Mouse (Mus musculus) fat pad, adult 2 months (tissue): Measurements from ENCODE around the gene Mfsd4b1.
"Not testable (repeated sequence)": the region's sequence is repeated elsewhere in the genome, so short reads cannot be mapped to it uniquely, and the experiment has no call there.

Experiments
- DNase-seq: peaks from one replicate; pipeline ENCODE4 v3.0.0-alpha.2; 2011; ENCODE audit warnings: low read depth, low spot score; ENCODE audit errors: extremely low read depth

The Mfsd4b1 gene

DNA sequence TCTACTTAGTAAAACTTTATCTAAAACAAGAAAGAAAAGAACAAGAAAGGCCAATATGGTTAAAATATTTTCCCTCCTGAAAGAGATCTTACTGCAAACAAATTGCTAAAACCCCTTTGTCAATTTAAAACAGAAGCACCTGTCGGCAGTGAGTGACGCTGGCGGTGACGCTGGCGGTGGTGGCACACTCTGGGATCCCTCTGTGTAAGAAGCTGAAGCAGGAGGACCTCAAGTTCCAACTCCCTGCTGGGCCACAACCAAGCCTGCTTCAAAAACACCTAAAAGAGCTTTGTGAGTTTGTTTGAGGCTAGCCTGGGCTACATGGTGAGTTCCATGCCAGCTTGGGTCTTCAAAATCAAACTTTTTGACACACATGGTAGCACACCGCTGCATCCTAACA, 9.9 kb upstream of the Mfsd4b1 start:
- DNase-seq: no peak

GRCm38 (mm10) chr10:40032897-40033296, 7.8 kb upstream of the Mfsd4b1 start:
- peak; percentile 58 for DNase-seq

DNA sequence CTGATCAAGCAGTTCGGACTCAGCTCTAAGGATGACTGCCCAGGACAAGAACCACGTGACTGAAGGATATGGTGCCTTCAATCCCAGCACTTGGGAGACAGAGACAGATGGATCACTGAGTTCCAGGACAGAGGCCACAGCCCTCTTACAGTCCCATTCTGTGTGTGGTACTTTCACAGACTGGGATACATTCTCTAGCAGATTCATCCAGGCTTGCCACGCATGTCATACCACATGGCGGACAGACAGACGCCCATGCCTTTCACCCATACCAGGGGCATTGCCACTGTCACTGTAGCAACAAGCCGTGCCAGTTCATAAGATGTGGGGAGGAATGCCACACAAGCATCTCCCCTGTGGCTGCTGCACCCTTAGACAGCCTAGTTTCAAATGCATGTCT, 5.6 kb upstream of the Mfsd4b1 start:
- no peak for DNase-seq

DNA sequence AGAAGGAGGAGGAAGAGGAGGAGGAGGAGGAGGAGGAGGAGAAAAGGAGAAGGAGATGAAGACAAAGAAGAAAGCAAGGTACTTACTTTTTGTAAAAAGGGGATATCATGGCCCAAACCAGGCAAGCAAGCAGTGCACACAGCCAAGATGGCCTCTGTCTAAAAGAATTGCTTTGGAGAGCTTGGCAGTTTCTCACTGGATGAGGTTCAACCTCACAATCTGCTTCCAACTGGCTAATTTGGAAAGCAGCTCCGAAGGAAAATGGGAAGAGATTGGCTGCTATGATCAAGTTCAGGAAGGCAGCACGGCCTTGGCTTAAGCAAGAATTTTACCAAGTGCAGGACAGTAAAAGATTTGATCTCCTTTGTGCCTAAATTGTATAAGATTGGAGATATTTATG, 4.5 kb upstream of the Mfsd4b1 start:
- DNase-seq: no peak

- DNase-seq: no peak
These were observed 3.0 kb upstream of the Mfsd4b1 start for GRCm38 (mm10) chr10:40028091-40028490.

DNA sequence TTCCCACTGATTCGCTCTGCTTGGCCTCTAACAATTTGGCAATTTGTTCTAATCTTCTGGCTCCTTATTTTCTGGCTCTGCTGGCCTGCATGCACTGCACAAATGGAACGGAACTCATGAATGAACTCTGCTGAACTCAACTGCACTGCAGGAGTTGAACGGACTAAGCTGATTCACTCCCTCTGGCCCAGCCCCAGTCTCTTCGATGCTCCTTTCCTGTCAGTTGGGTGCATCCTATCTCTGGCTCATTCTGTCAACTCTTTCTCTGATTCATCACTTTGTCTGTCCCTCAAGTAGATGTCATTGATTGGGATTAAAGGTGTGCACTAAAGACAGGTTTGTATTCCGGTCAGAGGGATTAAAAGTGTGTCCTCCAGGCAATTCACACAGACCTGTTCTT, 1.5 kb upstream of the Mfsd4b1 start:
- DNase-seq: no peak

GRCm38 (mm10) chr10:40025560-40025959, 492 bp upstream of the Mfsd4b1 start:
- no peak for DNase-seq

GRCm38 (mm10) chr10:40020401-40020800, 4.7 kb downstream of the Mfsd4b1 start:
- no peak for DNase-seq

DNA sequence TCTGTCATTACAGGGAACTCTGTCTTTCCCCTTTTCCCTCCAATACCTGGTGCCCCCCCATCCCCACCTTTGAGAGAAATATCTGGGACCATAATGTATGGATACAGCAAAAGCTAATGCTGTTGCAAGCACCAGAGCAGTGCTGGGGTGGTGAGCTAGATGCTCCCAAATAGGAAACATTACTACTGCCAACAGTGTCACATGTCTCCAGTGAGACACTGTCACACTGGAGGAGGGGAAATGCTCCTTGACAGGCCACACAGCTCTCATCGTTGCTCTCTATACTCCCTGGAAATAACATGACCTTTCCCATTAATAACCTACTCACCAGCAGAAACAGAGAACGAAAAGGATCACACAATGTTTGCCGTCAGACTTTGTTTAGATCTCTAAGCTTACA, 5.6 kb downstream of the Mfsd4b1 start:
- DNase-seq: no peak

GRCm38 (mm10) chr10:40018261-40018860, 6.7 kb downstream of the Mfsd4b1 start:
- DNase-seq: no peak

GRCm38 (mm10) chr10:40009591-40009990, 15.5 kb downstream of the Mfsd4b1 start:
- DNase-seq: no peak

GRCm38 (mm10) chr10:40008847-40009246, 16.2 kb downstream of the Mfsd4b1 start:
- not testable (repeated sequence) for DNase-seq

DNA sequence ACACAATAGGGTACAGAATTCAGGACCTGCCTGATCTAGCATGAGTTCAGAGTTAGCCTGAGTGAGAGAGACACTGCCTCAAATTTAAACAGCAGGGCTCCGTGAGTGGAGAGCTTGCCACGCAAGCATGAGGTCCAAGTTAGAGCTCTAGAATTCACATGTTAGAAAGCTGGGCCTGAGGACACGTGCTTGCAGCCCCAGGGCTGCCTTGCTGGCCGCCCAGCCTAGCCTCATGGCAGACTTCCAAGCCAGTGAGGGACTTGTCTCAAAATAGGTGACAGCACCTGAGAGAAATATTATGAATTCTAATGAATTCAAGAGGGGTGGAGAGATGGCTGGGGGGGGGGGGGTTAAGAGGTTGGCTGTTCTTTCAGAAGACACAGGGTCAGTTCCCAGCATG, 17.1 kb downstream of the Mfsd4b1 start:
- no peak for DNase-seq

DNA sequence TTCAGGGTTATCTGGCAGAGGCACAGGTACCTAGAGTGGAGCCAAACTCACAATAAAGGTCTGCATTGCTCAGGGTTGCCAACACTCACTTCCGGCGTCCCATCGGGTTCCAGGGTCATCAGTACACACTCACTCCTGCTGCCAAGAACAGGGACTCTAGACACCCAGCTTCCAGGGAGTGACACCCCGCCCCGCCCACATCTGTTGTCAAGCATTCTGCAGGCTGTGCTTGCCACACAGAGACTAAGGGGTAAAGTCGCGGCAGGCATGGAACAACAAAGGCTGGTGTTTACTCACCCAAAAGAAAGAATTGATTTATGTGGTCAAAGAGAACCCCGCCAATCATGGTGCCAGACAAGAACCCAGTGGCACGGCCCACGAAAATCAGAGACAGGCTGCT, 18.1 kb downstream of the Mfsd4b1 start:
- no peak for DNase-seq

GRCm38 (mm10) chr10:40000746-40001145, 24.3 kb downstream of the Mfsd4b1 start:
- peak; percentile 90 for DNase-seq

DNA sequence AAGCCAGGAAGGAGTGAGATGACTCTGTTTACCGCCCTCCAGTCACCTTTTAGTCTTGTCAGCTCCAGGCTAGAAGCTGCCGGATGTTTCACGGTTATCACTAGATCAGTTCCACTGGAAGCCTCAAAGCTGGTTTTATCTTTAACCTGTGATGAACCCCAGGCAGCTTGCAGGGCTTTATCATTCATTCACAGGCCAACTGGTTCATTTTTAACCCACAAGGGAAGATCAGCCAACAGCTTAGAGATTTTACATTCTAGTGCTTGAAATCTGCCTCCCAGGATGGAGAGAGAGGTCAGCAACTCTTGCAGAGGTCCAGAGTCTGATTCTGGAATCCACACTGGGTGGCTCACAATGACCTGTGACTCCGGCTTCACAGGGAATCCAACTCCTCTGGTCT, 33.9 kb downstream of the Mfsd4b1 start:
- DNase-seq: no peak

- DNase-seq: no peak
These were observed 38.6 kb downstream of the Mfsd4b1 start, which contains the start of gene Mfsd4b5 for GRCm38 (mm10) chr10:39986466-39986865. Gene Mfsd4b5, minus strand, starts transcription at chr10:39986646.

DNA sequence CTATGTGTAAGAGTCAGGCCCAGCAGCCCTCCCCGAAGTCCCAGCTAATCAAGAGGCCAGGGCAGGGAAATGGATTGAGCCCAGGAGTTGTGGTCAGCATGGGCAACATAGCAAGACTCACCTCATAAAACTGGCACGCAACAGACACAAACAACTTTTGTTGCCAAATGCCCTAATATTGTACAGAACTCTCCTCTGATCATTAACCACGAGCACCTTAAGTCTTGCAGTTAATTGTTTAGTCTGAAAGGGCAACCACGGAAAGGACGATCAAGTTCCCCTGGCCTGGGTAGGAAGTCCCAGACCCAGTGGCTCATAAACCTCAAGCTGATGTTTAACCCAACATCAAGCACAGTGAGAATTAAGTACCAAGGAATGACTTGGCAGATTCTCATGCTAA, 42.5 kb downstream of the Mfsd4b1 start:
- no peak for DNase-seq

- no peak for DNase-seq
These were observed 46.8 kb downstream of the Mfsd4b1 start for GRCm38 (mm10) chr10:39978231-39978630.

DNA sequence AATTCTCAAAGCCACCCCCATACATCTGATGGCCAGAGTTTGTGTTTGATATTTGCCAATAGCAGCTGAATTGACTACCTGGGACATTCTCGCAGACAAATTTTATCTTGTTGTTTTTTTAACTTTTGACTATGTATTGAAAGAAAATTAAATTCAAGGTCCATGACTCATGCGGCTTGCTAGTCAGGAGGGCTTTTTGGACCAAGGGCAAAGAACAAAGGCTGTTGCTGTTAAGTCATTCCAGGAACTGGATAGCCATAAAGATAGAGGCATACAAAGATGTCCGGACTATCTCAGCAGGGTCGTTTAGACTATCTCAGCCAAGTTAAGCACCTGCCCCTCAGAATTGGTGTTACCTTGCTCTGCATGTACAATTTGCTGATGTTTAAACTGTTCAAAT, 47.7 kb downstream of the Mfsd4b1 start:
- DNase-seq: no peak

GRCm38 (mm10) chr10:39975771-39976170, 49.3 kb downstream of the Mfsd4b1 start:
- DNase-seq: no peak

- DNase-seq: no peak
These were observed 50.1 kb downstream of the Mfsd4b1 start for GRCm38 (mm10) chr10:39974982-39975381.

GRCm38 (mm10) chr10:39967512-39967911, 57.6 kb downstream of the Mfsd4b1 start:
- DNase-seq: no peak
